Mouse (Mus musculus) cerebellum, adult 9-11 months (tissue): Measurements from ENCODE around the gene Krba1.

Source experiments
- DNase-seq: peaks from one replicate; pipeline ENCODE4 v3.0.0; 2022

Krba1 gene

GRCm38 (mm10) chr6:48426956-48427355 is 31.6 kb downstream of the Krba1 start:
- DNase-seq = no peak

- DNase-seq = peak; percentile 71
Observed at GRCm38 (mm10) chr6:48428769-48429557, 33.6 kb downstream of the Krba1 start.

GRCm38 (mm10) chr6:48430748-48431147 is 35.4 kb downstream of the Krba1 start:
- DNase-seq = no peak

- no peak for DNase-seq
Observed at GRCm38 (mm10) chr6:48432893-48433816, 37.8 kb downstream of the Krba1 start.

- no peak for DNase-seq
Observed at GRCm38 (mm10) chr6:48434651-48435050, 39.3 kb downstream of the Krba1 start.

GRCm38 (mm10) chr6:48435111-48435510 is 39.7 kb downstream of the Krba1 start:
- DNase-seq = no peak

GRCm38 (mm10) chr6:48435706-48436349 is 40.4 kb downstream of the Krba1 start:
- DNase-seq = no peak

GRCm38 (mm10) chr6:48437679-48438376 is 42.4 kb downstream of the Krba1 start:
- DNase-seq = no peak

- DNase-seq = no peak
Observed at GRCm38 (mm10) chr6:48438475-48439125, 43.2 kb downstream of the Krba1 start.

- DNase-seq = no peak
Observed at GRCm38 (mm10) chr6:48439654-48440053, 44.3 kb downstream of the Krba1 start.

- DNase-seq = no peak
Observed at GRCm38 (mm10) chr6:48440306-48441014, 45.1 kb downstream of the Krba1 start.

- DNase-seq = peak; percentile 96
Observed at GRCm38 (mm10) chr6:48443592-48444309, 48.4 kb downstream of the Krba1 start.

GRCm38 (mm10) chr6:48444310-48445180 is 49.2 kb downstream of the Krba1 start:
- DNase-seq = peak; percentile 84

GRCm38 (mm10) chr6:48445181-48446101 is 50.1 kb downstream of the Krba1 start, which contains the start of gene Zfp467:
Gene Zfp467 (minus strand): TSS chr6:48445825.
- peak; percentile 84 for DNase-seq

GRCm38 (mm10) chr6:48446256-48446655 is 50.9 kb downstream of the Krba1 start:
- no peak for DNase-seq

GRCm38 (mm10) chr6:48446896-48447295 is 51.5 kb downstream of the Krba1 start:
- DNase-seq = no peak

GRCm38 (mm10) chr6:48447929-48448328 is 52.5 kb downstream of the Krba1 start, which contains the start of gene Sspo:
Gene Sspo (plus strand): TSS chr6:48448229.
- DNase-seq = no peak

GRCm38 (mm10) chr6:48448527-48448926 is 53.1 kb downstream of the Krba1 start:
- no peak for DNase-seq
